Mouse (Mus musculus) stomach, embryonic 14.5 days (tissue): ENCODE results near the gene Col18a1. TPM values are rescaled to one million over a fixed set of nuclear protein-coding genes. Genes with fewer than 3 reads are reported as not detected.
A peak's percentile ranks its signal among the peaks of the same experiment; 100 is the strongest.

Experiments
- ATAC-seq: fragments of 200-750 bp; cut with Nextera tagmentation; 2 replicates; pipeline ENCODE4 v1.8.0; 2017; ENCODE audit warnings: low read depth, moderate TSS enrichment; ENCODE audit not compliant: insufficient number of reproducible peaks, insufficient read depth, low FRiP score
- H3K27ac ChIP-seq: fragments of 300-500 bp; sonication (generic); 2 replicates; pipeline ENCODE4 v1.5.1; 2014; ENCODE audit warnings: mild to moderate bottlenecking, low read length, moderate library complexity, mixed read lengths
- H3K27me3 ChIP-seq: fragments of 300-500 bp; sonication (generic); 2 replicates; pipeline ENCODE4 v1.6.1; 2014; ENCODE audit warnings: low read length, control low read depth, mixed read lengths; ENCODE audit not compliant: control insufficient read depth, insufficient read depth
- H3K36me3 ChIP-seq: fragments of 300-500 bp; sonication (generic); 2 replicates; pipeline ENCODE4 v1.6.1; 2014; ENCODE audit warnings: mild to moderate bottlenecking, control low read depth, low read length, moderate library complexity, mixed read lengths; ENCODE audit not compliant: control insufficient read depth, insufficient read depth
- H3K4me1 ChIP-seq: fragments of 300-500 bp; sonication (generic); 2 replicates; pipeline ENCODE4 v1.6.1; 2014; ENCODE audit warnings: low read length, control low read depth, mixed read lengths; ENCODE audit not compliant: control insufficient read depth, insufficient read depth
- H3K4me2 ChIP-seq: fragments of 300-500 bp; sonication (generic); replicated peaks from 2 replicates; pipeline ENCODE4 v1.6.1; 2014; ENCODE audit warnings: low read depth, low read length, control low read depth
- H3K4me3 ChIP-seq: fragments of 300-500 bp; sonication (generic); 2 replicates; pipeline ENCODE4 v1.5.1; 2014; ENCODE audit warnings: low read depth, low read length, control low read depth
- H3K9ac ChIP-seq: fragments of 300-500 bp; sonication (generic); replicated peaks from 2 replicates; pipeline ENCODE4 v1.6.1; 2014; ENCODE audit warnings: low read depth, mild to moderate bottlenecking, control low read depth, low read length, moderate library complexity, mixed read lengths
- H3K9me3 ChIP-seq: fragments of 300-500 bp; sonication (generic); 2 replicates; pipeline ENCODE4 v1.6.1; 2016; ENCODE audit warnings: low read depth, low read length, control low read depth; ENCODE audit not compliant: control insufficient read depth
- WGBS: fragments of 180-500 bp; shearing (Covaris S2); extraction: QIAGEN DNeasy Blood & Tissue Kit; methylation state at CpG from one replicate; pipeline ENCODE4 v1.1.7; 2014; 5-methylcytosine and 5-hydroxymethylcytosine counted together
- polyA plus RNA-seq: library from polyadenylated mRNA; unstranded; fragments of >200 nt; fragmentation: Nextera tagmentation; extraction: Ambion mirVana; gene quantifications from 2 replicates; pipeline ENCODE4 v1.2.1, GENCODE M21; 2014

Gene Col18a1
- polyA plus RNA-seq, 1 experiment from 2014 or later, result 49.8 TPM

DNA sequence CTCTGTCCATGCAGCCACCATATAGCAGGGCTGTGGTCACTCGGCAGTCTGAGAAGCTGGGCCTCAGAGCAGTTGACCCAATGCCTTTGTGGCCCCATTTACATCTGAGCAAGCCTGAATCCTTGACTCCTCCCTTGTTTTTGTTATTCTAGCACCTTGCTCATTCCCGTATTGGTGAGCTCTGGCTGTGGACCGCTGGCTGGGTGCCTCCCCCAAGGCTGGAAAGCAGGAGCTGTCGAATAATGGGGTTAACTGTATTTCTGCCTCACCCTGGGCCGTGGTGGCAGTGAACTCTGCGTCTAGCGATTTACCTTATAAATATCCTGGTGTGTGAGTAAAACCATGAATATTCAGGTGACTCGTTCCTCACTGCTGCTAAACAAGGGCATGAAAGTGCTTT is 149.8 kb downstream of the Col18a1 start:
- peaks cover 2% of the 10 kb centered on the region; the same call in 1 of the 2 replicates for H3K4me1 ChIP-seq
- H3K9me3 ChIP-seq, result no peaks in the 10 kb centered on the region
- H3K4me3 ChIP-seq, result no peak overlapping the region
- no peaks in the 10 kb centered on the region for H3K36me3 ChIP-seq
- 47% methylated on average over 8 of the region's 8 CpGs for WGBS
- H3K27ac ChIP-seq, result no peak overlapping the region
- no peak overlapping the region for H3K9ac ChIP-seq
- H3K27me3 ChIP-seq, result no peaks in the 10 kb centered on the region
- no peak overlapping the region for H3K4me2 ChIP-seq
- no peak for ATAC-seq

DNA sequence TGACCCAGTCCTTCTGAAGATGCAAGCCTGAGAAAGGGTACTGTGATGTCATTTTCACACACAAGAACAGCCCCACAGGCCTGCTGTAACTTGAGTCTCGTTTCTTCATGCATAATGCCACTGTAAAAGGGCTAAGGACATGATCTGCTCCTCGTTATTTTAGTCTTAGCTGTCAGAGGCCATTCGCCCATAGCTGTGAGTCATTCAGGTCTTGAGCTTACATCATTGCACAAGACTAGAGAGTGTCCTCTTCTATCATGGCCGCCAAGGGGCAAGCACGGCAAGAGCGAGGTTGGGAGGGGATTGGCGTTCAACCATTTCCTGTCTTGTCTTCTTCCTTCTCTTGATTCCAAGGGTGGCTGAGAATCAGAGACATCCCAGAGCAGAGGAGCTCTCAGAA is 150.3 kb downstream of the Col18a1 start:
- no peaks in the 10 kb centered on the region for H3K27me3 ChIP-seq
- H3K9me3 ChIP-seq, result no peaks in the 10 kb centered on the region
- H3K9ac ChIP-seq, result no peak overlapping the region
- H3K4me3 ChIP-seq, result no peak overlapping the region
- ATAC-seq, result no peak
- H3K36me3 ChIP-seq, result no peaks in the 10 kb centered on the region
- no peak overlapping the region for H3K4me2 ChIP-seq
- WGBS, result 81% methylated on average over 7 of the region's 7 CpGs
- H3K4me1 ChIP-seq, result peaks cover 2% of the 10 kb centered on the region; the same call in 1 of the 2 replicates
- H3K27ac ChIP-seq, result no peak overlapping the region

DNA sequence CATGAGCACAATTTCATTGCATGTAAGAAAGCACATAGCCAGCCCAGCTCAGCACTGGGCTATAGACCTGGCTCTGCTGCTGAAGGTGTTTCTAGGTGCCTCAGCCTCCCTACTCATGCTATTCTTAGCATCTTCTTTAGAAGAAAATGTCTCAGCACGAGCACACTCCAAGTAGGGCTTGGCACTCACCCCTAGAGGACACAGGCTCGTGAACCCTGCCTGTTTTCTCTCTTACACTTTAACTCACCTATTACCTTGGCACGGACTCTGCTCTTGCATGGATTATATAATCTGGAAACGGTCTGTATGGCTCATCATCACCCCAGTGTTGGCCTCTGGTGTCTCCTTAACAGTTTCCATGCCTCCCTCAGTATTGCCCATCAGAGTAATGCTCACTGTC is 154.7 kb downstream of the Col18a1 start:
- H3K27ac ChIP-seq, result no peak overlapping the region
- no peak overlapping the region for H3K9ac ChIP-seq
- no peak for ATAC-seq
- peaks cover 8% of the 10 kb centered on the region; the same call in 1 of the 2 replicates for H3K4me1 ChIP-seq
- no peaks in the 10 kb centered on the region for H3K36me3 ChIP-seq
- H3K4me3 ChIP-seq, result no peak overlapping the region
- no peaks in the 10 kb centered on the region for H3K27me3 ChIP-seq
- 86% methylated on average over 4 of the region's 4 CpGs for WGBS
- no peaks in the 10 kb centered on the region for H3K9me3 ChIP-seq
- no peak overlapping the region for H3K4me2 ChIP-seq

DNA sequence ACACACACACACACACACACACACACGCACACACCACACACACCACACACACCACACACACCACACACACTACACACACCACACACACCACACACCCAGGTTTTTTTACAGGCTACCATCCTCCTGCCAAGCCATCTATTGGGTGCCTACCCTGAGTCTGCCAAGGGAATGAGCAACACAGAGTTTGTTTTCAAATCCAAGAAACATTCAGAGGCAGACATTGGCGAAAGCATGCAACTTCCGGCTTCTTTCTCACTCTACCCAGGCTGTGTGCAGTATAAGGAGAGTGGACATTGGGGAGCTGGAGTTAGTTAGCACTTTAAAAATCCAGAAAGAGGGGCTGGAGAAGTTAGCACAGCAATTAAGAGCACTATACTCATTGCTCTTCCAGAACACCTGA is 157.7 kb downstream of the Col18a1 start:
- H3K9ac ChIP-seq, result no peak overlapping the region
- H3K4me2 ChIP-seq, result no peak overlapping the region
- H3K4me3 ChIP-seq, result no peak overlapping the region
- H3K27me3 ChIP-seq, result no peaks in the 10 kb centered on the region
- peaks cover 13% of the 10 kb centered on the region; the same call in 1 of the 2 replicates for H3K4me1 ChIP-seq
- 80% methylated on average over 3 of the region's 3 CpGs for WGBS
- no peaks in the 10 kb centered on the region for H3K36me3 ChIP-seq
- H3K9me3 ChIP-seq, result no peaks in the 10 kb centered on the region
- no peak for ATAC-seq
- H3K27ac ChIP-seq, result no peak overlapping the region; the same call in 1 of the 2 replicates

DNA sequence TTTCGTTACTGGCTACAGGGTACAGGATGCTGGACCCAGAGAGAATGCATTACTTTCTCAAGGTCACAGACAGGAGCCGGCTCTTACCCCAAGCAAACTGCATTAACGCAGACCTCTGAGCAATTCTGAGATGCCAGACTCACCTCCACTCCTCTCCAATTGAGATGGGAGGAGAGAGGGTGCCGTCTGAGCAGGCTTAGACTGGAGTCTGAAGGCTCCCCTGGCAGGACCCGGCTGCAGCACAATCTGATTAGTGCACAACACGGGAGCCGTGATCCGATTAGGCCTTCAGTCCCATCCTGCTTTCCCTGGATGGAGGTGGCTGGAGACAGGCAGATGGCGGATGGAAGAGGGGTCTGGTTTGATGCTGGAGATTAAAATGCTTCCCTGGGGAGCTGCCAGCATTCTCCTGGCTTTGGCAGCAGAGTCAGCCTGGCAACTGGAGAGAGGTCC is 158.2 kb downstream of the Col18a1 start:
- H3K27ac ChIP-seq, result peak overlapping the region; percentile 29; the same call in 1 of the 2 replicates
- H3K27me3 ChIP-seq, result no peaks in the 10 kb centered on the region
- WGBS, result 22% methylated on average over 9 of the region's 9 CpGs
- H3K9me3 ChIP-seq, result no peaks in the 10 kb centered on the region
- H3K36me3 ChIP-seq, result no peaks in the 10 kb centered on the region
- H3K4me1 ChIP-seq, result peaks cover 13% of the 10 kb centered on the region; the same call in 1 of the 2 replicates
- no peak overlapping the region for H3K4me2 ChIP-seq
- H3K4me3 ChIP-seq, result no peak overlapping the region
- peak; percentile 26; the same call in 1 of the 2 replicates for ATAC-seq
- no peak overlapping the region for H3K9ac ChIP-seq

DNA sequence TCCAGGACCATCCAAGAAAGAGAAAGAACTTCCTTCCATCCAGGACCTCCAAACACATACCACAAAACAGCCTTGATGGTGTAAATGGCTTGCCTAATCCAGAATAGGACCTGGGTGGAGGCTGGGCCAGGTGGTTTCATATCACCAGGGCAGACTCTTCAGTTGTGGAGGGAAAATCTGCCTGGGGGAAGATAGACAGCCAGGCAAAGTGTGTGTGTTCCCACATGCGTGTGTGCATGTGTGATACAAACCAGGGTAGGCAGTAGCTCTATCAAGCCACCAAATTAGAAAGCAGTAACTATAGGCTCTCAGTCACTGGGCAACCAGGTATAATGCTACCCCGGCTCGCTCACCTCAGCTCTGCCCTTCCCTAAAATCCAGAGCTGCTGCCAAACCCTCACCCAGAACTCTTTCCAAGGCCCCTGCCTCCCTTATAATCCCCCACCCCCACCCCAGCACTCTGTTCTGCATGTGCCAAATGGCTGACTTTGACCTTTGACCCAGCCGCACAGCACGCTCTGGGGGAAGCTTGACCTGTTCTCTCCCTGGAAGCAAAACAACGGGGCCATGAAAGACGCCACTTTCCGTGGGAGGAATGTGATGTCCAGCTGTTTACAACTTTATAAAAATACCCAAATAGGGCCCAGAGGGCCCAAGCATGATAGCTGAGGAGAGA is 158.8 kb downstream of the Col18a1 start:
- 38% methylated on average over 8 of the region's 8 CpGs for WGBS

DNA sequence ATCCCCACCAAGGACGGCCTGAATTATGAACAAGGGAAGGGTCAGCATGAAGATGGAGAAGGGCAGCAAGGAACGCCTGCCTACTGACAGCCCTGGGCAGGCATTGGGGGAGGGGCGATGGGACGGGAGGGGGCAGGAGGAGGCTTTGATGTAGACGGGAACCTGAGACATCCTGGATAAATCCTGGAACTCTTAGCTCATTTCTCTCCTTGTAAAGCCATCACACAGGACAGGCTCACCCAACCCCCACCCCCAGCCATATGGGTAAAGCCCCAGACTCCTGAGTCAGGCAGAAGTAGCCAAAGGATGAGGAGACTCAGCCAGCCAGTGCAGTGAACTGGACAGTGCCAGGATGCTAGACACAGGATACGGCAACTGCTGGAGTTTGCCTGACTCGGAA is 161.4 kb downstream of the Col18a1 start:
- H3K9ac ChIP-seq, result no peak overlapping the region
- WGBS, result 18% methylated on average over 7 of the region's 7 CpGs
- H3K36me3 ChIP-seq, result no peaks in the 10 kb centered on the region

More for the DNA sequence above, 158.8 kb downstream of the Col18a1 start:
- Histone ChIP-seq H3K27me3 (no peaks in the 10 kb centered on the region), H3K9ac (no peak overlapping the region), H3K4me2 (no peak overlapping the region), H3K4me1 (peaks cover 13% of the 10 kb centered on the region; the same call in 1 of the 2 replicates), H3K27ac (peak overlapping the region; percentile 29; the same call in 1 of the 2 replicates), H3K4me3 (no peak overlapping the region), H3K36me3 (no peaks in the 10 kb centered on the region), H3K9me3 (no peaks in the 10 kb centered on the region)
- peak; percentile 12; the same call in 1 of the 2 replicates for ATAC-seq

More for the DNA sequence above, 161.4 kb downstream of the Col18a1 start:
- Histone ChIP-seq H3K27ac (no peak overlapping the region), H3K4me3 (no peak overlapping the region), H3K9me3 (no peaks in the 10 kb centered on the region), H3K4me2 (no peak overlapping the region), H3K4me1 (peaks cover 13% of the 10 kb centered on the region; the same call in 1 of the 2 replicates), H3K27me3 (no peaks in the 10 kb centered on the region)
- ATAC-seq, result no peak; the same call in 1 of the 2 replicates
